Mouse (Mus musculus): ENCODE results near the gene Vezf1. TPM values are rescaled to one million over a fixed set of nuclear protein-coding genes. Genes with fewer than 3 reads are reported as not detected.

Vezf1 gene
- polyA plus RNA-seq, 1 experiment: 21.4 TPM

GRCm38 (mm10) chr11:88053821-88054220 is 14.3 kb upstream of the Vezf1 start:
- TF ChIP-seq POLR2A (IDR thresholded peaks at IDR 0.05; ENCODE audit: low read depth, low read length) (no peak), CTCF (conservative IDR thresholded peaks at IDR 0.05; ENCODE audit: insufficient read depth, insufficient read length, low read depth, low read length) (no peak)
- DNase-seq: no peak
- Histone ChIP-seq H3K4me3 (ENCODE audit: insufficient read depth, low read depth, low read length) (no peak overlapping the region), H3K36me3 (ENCODE audit: control insufficient read depth, insufficient read depth, low read length) (no peaks in the 10 kb centered on the region; the same call in 1 of the 2 replicates), H3K27ac (ENCODE audit: insufficient read depth, low read depth, low read length) (no peak overlapping the region), H3K4me1 (ENCODE audit: control insufficient read depth, insufficient read depth, low read length) (peaks cover 2% of the 10 kb centered on the region; the same call in 1 of the 2 replicates), H3K27me3 (replicated peaks; ENCODE audit: control insufficient read depth, insufficient read depth, low read length) (no peaks in the 10 kb centered on the region)
- WGBS: 37% methylated on average over 3 of the region's 3 CpGs

GRCm38 (mm10) chr11:88054589-88054988 is 13.5 kb upstream of the Vezf1 start:
- H3K27me3 ChIP-seq (replicated peaks; ENCODE audit: control insufficient read depth, insufficient read depth, low read length): no peaks in the 10 kb centered on the region
- H3K4me3 ChIP-seq (ENCODE audit: insufficient read depth, low read depth, low read length): no peak overlapping the region
- no peak overlapping the region for H3K27ac ChIP-seq (ENCODE audit: insufficient read depth, low read depth, low read length)
- DNase-seq: peak; percentile 57
- H3K36me3 ChIP-seq (ENCODE audit: control insufficient read depth, insufficient read depth, low read length): no peaks in the 10 kb centered on the region; the same call in 1 of the 2 replicates
- 0 out of 2 replicates have a peak, but pooled peaks have one; percentile 16 for TF ChIP-seq CTCF (conservative IDR thresholded peaks at IDR 0.05; ENCODE audit: insufficient read depth, insufficient read length, low read depth, low read length)
- TF ChIP-seq POLR2A (IDR thresholded peaks at IDR 0.05; ENCODE audit: low read depth, low read length): no peak
- 63% methylated on average over 1 of the region's 1 CpGs for WGBS
- no peaks in the 10 kb centered on the region; the same call in 1 of the 2 replicates for H3K4me1 ChIP-seq (ENCODE audit: control insufficient read depth, insufficient read depth, low read length)

- H3K4me3 ChIP-seq (ENCODE audit: insufficient read depth, low read depth, low read length): no peak overlapping the region
- no peaks in the 10 kb centered on the region; the same call in 1 of the 2 replicates for H3K4me1 ChIP-seq (ENCODE audit: control insufficient read depth, insufficient read depth, low read length)
- H3K27me3 ChIP-seq (replicated peaks; ENCODE audit: control insufficient read depth, insufficient read depth, low read length): no peaks in the 10 kb centered on the region
- 82% methylated on average over 2 of the region's 2 CpGs for WGBS
- no peaks in the 10 kb centered on the region; the same call in 1 of the 2 replicates for H3K36me3 ChIP-seq (ENCODE audit: control insufficient read depth, insufficient read depth, low read length)
- H3K27ac ChIP-seq (ENCODE audit: insufficient read depth, low read depth, low read length): no peak overlapping the region
- no peak for DNase-seq
- TF ChIP-seq CTCF (conservative IDR thresholded peaks at IDR 0.05; ENCODE audit: insufficient read depth, insufficient read length, low read depth, low read length) (no peak), POLR2A (IDR thresholded peaks at IDR 0.05; ENCODE audit: low read depth, low read length) (no peak)
Measured at GRCm38 (mm10) chr11:88055777-88056176, 12.3 kb upstream of the Vezf1 start.

- no peak overlapping the region for H3K27ac ChIP-seq (ENCODE audit: insufficient read depth, low read depth, low read length)
- DNase-seq: no peak
- no peak overlapping the region for H3K4me3 ChIP-seq (ENCODE audit: insufficient read depth, low read depth, low read length)
- H3K27me3 ChIP-seq (replicated peaks; ENCODE audit: control insufficient read depth, insufficient read depth, low read length): no peaks in the 10 kb centered on the region
- 84% methylated on average over 2 of the region's 2 CpGs for WGBS
- TF ChIP-seq POLR2A (IDR thresholded peaks at IDR 0.05; ENCODE audit: low read depth, low read length): no peak
- TF ChIP-seq CTCF (conservative IDR thresholded peaks at IDR 0.05; ENCODE audit: insufficient read depth, insufficient read length, low read depth, low read length): no peak
- no peaks in the 10 kb centered on the region for H3K36me3 ChIP-seq (ENCODE audit: control insufficient read depth, insufficient read depth, low read length)
- no peaks in the 10 kb centered on the region; the same call in 1 of the 2 replicates for H3K4me1 ChIP-seq (ENCODE audit: control insufficient read depth, insufficient read depth, low read length)
Measured at GRCm38 (mm10) chr11:88057788-88058187, 10.3 kb upstream of the Vezf1 start.

- H3K27me3 ChIP-seq (replicated peaks; ENCODE audit: control insufficient read depth, insufficient read depth, low read length): no peaks in the 10 kb centered on the region
- TF ChIP-seq POLR2A (IDR thresholded peaks at IDR 0.05; ENCODE audit: low read depth, low read length) (no peak), CTCF (conservative IDR thresholded peaks at IDR 0.05; ENCODE audit: insufficient read depth, insufficient read length, low read depth, low read length) (peak; percentile 84)
- H3K4me1 ChIP-seq (ENCODE audit: control insufficient read depth, insufficient read depth, low read length): no peaks in the 10 kb centered on the region; the same call in 1 of the 2 replicates
- no peaks in the 10 kb centered on the region for H3K36me3 ChIP-seq (ENCODE audit: control insufficient read depth, insufficient read depth, low read length)
- WGBS: 26% methylated on average over 2 of the region's 2 CpGs
- DNase-seq: peak; percentile 91
- H3K27ac ChIP-seq (ENCODE audit: insufficient read depth, low read depth, low read length): no peak overlapping the region
- H3K4me3 ChIP-seq (ENCODE audit: insufficient read depth, low read depth, low read length): no peak overlapping the region
Measured at GRCm38 (mm10) chr11:88059141-88059540, 8.9 kb upstream of the Vezf1 start.

GRCm38 (mm10) chr11:88061892-88062625 is 6.0 kb upstream of the Vezf1 start:
- DNase-seq: no peak
- H3K36me3 ChIP-seq (ENCODE audit: control insufficient read depth, insufficient read depth, low read length): no peaks in the 10 kb centered on the region
- WGBS: 57% methylated on average over 2 of the region's 2 CpGs

GRCm38 (mm10) chr11:88065732-88066131 is 2.3 kb upstream of the Vezf1 start:
- Histone ChIP-seq H3K36me3 (ENCODE audit: control insufficient read depth, insufficient read depth, low read length) (no peaks in the 10 kb centered on the region), H3K4me1 (ENCODE audit: control insufficient read depth, insufficient read depth, low read length) (peaks cover 1% of the 10 kb centered on the region; the same call in 1 of the 2 replicates), H3K27me3 (replicated peaks; ENCODE audit: control insufficient read depth, insufficient read depth, low read length) (no peaks in the 10 kb centered on the region), H3K27ac (ENCODE audit: insufficient read depth, low read depth, low read length) (no peak overlapping the region), H3K4me3 (ENCODE audit: insufficient read depth, low read depth, low read length) (no peak overlapping the region)
- TF ChIP-seq CTCF (conservative IDR thresholded peaks at IDR 0.05; ENCODE audit: insufficient read depth, insufficient read length, low read depth, low read length): no peak
- TF ChIP-seq POLR2A (IDR thresholded peaks at IDR 0.05; ENCODE audit: low read depth, low read length): no peak
- DNase-seq: no peak

More at GRCm38 (mm10) chr11:88061892-88062625, 6.0 kb upstream of the Vezf1 start:
- no peaks in the 10 kb centered on the region; the same call in 1 of the 2 replicates for H3K4me1 ChIP-seq (ENCODE audit: control insufficient read depth, insufficient read depth, low read length)
- no peak overlapping the region for H3K4me3 ChIP-seq (ENCODE audit: insufficient read depth, low read depth, low read length)
- TF ChIP-seq CTCF (conservative IDR thresholded peaks at IDR 0.05; ENCODE audit: insufficient read depth, insufficient read length, low read depth, low read length) (peak; percentile 39), POLR2A (IDR thresholded peaks at IDR 0.05; ENCODE audit: low read depth, low read length) (no peak)
- no peak overlapping the region for H3K27ac ChIP-seq (ENCODE audit: insufficient read depth, low read depth, low read length)
- no peaks in the 10 kb centered on the region for H3K27me3 ChIP-seq (replicated peaks; ENCODE audit: control insufficient read depth, insufficient read depth, low read length)

Measured in kidney, adult 2 months (tissue).